Mouse (Mus musculus): ENCODE measurements at regions not wholly inside any gene's neighbourhood (a gene's known extent, or its start where the extent isn't known, plus 50 kb on each side); places are given as distances from the start of the nearest gene placed in this dataset.

GRCm38 (mm10) chr3:60417001-60417400 is 55.6 kb upstream of the Mbnl1 start:
- DNase-seq: no peak

DNA sequence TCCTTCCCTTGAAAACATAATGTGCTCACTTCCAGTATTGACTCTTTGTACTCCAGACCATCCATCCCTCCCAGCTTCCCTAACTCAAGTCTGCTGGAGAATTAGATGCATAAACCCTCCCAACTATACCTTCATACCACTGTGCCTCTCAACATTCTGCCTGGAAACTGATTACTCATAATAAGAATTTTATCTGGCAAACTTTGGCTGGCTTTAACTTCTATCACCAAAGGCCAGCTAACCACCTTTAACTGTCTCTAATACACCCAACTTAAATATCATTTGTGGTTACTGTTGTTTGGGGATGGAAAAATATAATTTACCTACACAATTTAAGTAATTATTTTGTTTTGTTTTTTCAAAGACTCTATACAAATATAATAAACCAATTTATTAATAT is 54.0 kb upstream of the Mbnl1 start:
- DNase-seq: no peak

GRCm38 (mm10) chr3:60419216-60419615 is 53.4 kb upstream of the Mbnl1 start:
- DNase-seq: no peak

Measured in kidney, adult 18-20 months (tissue).